Mouse (Mus musculus): ENCODE results near the gene Ssb. TPM values are rescaled to one million over a fixed set of nuclear protein-coding genes. Genes with fewer than 3 reads are reported as not detected.

The Ssb gene
- 251 and 296 TPM in 2 replicates for polyA plus RNA-seq (2014; fragmentation: Nextera tagmentation; extraction: Ambion mirVana)

GRCm38 (mm10) chr2:69861485-69862091 is at the start of gene Ssb:
TSS of gene Ssb (plus strand) at chr2:69861562.
- Histone ChIP-seq H3K36me3 (ENCODE audit: control insufficient read depth, insufficient read depth, low read length) (peaks cover 9% of the 10 kb centered on the region), H3K27me3 (ENCODE audit: control insufficient read depth, insufficient read depth, low read length) (no peaks in the 10 kb centered on the region), H3K9me3 (ENCODE audit: control insufficient read depth, low read length) (no peaks in the 10 kb centered on the region), H3K9ac (replicated peaks; ENCODE audit: low read length) (peak within 1 kb of the TSS; percentile 99), H3K27ac (replicated peaks; ENCODE audit: low read depth, low read length) (peak within 1 kb of the TSS; percentile 88), H3K4me1 (ENCODE audit: control insufficient read depth, insufficient read depth, low read length) (peaks cover 17% of the 10 kb centered on the region; the same call in 1 of the 2 replicates), H3K4me2 (ENCODE audit: low read length) (peak within 1 kb of the TSS; percentile 92), H3K4me3 (replicated peaks; ENCODE audit: low read depth, low read length) (peak within 1 kb of the TSS; percentile 100)
- DNase-seq (peak; percentile 97), ATAC-seq (ENCODE audit: low FRiP score, low TSS enrichment) (peak; percentile 98)
- under 1% methylated on average over 66 of the region's 66 CpGs for WGBS

GRCm38 (mm10) chr2:69816575-69816974 is 44.8 kb upstream of the Ssb start:
- Histone ChIP-seq H3K9ac (replicated peaks; ENCODE audit: low read length) (no peak overlapping the region), H3K27ac (replicated peaks; ENCODE audit: low read depth, low read length) (no peak overlapping the region), H3K27me3 (ENCODE audit: control insufficient read depth, insufficient read depth, low read length) (no peaks in the 10 kb centered on the region), H3K4me2 (ENCODE audit: low read length) (no peak overlapping the region), H3K4me3 (replicated peaks; ENCODE audit: low read depth, low read length) (no peak overlapping the region), H3K36me3 (ENCODE audit: control insufficient read depth, insufficient read depth, low read length) (no peaks in the 10 kb centered on the region), H3K4me1 (ENCODE audit: control insufficient read depth, insufficient read depth, low read length) (peaks cover 2% of the 10 kb centered on the region), H3K9me3 (ENCODE audit: control insufficient read depth, low read length) (no peaks in the 10 kb centered on the region)
- no peak for ATAC-seq (ENCODE audit: low FRiP score, low TSS enrichment)
- 90% methylated on average over 5 of the region's 5 CpGs for WGBS
- no peak for DNase-seq

GRCm38 (mm10) chr2:69818350-69819085 is 42.8 kb upstream of the Ssb start:
- no peak for ATAC-seq (ENCODE audit: low FRiP score, low TSS enrichment)
- no peak overlapping the region for H3K9ac ChIP-seq (replicated peaks; ENCODE audit: low read length)
- H3K27me3 ChIP-seq (ENCODE audit: control insufficient read depth, insufficient read depth, low read length) = no peaks in the 10 kb centered on the region
- no peak overlapping the region for H3K4me3 ChIP-seq (replicated peaks; ENCODE audit: low read depth, low read length)
- peaks cover 9% of the 10 kb centered on the region for H3K4me1 ChIP-seq (ENCODE audit: control insufficient read depth, insufficient read depth, low read length)
- H3K4me2 ChIP-seq (ENCODE audit: low read length) = no peak overlapping the region
- WGBS = 92% methylated on average over 9 of the region's 9 CpGs
- no peak overlapping the region for H3K27ac ChIP-seq (replicated peaks; ENCODE audit: low read depth, low read length)
- H3K36me3 ChIP-seq (ENCODE audit: control insufficient read depth, insufficient read depth, low read length) = no peaks in the 10 kb centered on the region
- no peak for DNase-seq
- no peaks in the 10 kb centered on the region for H3K9me3 ChIP-seq (ENCODE audit: control insufficient read depth, low read length)

GRCm38 (mm10) chr2:69820201-69820600 is 41.2 kb upstream of the Ssb start:
- WGBS = 79% methylated on average over 1 of the region's 1 CpGs
- no peaks in the 10 kb centered on the region for H3K9me3 ChIP-seq (ENCODE audit: control insufficient read depth, low read length)
- no peak overlapping the region for H3K4me3 ChIP-seq (replicated peaks; ENCODE audit: low read depth, low read length)
- no peak for DNase-seq
- no peak overlapping the region for H3K9ac ChIP-seq (replicated peaks; ENCODE audit: low read length)
- no peaks in the 10 kb centered on the region for H3K27me3 ChIP-seq (ENCODE audit: control insufficient read depth, insufficient read depth, low read length)
- 0 out of 2 replicates have a peak, but pooled peaks cover 4% of the 10 kb centered on the region for H3K36me3 ChIP-seq (ENCODE audit: control insufficient read depth, insufficient read depth, low read length)
- ATAC-seq (ENCODE audit: low FRiP score, low TSS enrichment) = no peak
- peaks cover 21% of the 10 kb centered on the region for H3K4me1 ChIP-seq (ENCODE audit: control insufficient read depth, insufficient read depth, low read length)
- H3K27ac ChIP-seq (replicated peaks; ENCODE audit: low read depth, low read length) = no peak overlapping the region
- no peak overlapping the region for H3K4me2 ChIP-seq (ENCODE audit: low read length)

- Histone ChIP-seq H3K9me3 (ENCODE audit: control insufficient read depth, low read length) (no peaks in the 10 kb centered on the region), H3K4me1 (ENCODE audit: control insufficient read depth, insufficient read depth, low read length) (peaks cover 28% of the 10 kb centered on the region), H3K9ac (replicated peaks; ENCODE audit: low read length) (peak within 1 kb of the TSS; percentile 98), H3K36me3 (ENCODE audit: control insufficient read depth, insufficient read depth, low read length) (0 out of 2 replicates have a peak, but pooled peaks cover 4% of the 10 kb centered on the region), H3K4me2 (ENCODE audit: low read length) (peak within 1 kb of the TSS; percentile 75), H3K4me3 (replicated peaks; ENCODE audit: low read depth, low read length) (peak within 1 kb of the TSS; percentile 82), H3K27me3 (ENCODE audit: control insufficient read depth, insufficient read depth, low read length) (no peaks in the 10 kb centered on the region), H3K27ac (replicated peaks; ENCODE audit: low read depth, low read length) (peak within 1 kb of the TSS; percentile 96)
- DNase-seq = no peak
- WGBS = 29% methylated on average over 8 of the region's 8 CpGs
- ATAC-seq (ENCODE audit: low FRiP score, low TSS enrichment) = no peak
Measured at GRCm38 (mm10) chr2:69821711-69822110, 39.7 kb upstream of the Ssb start, which contains the start of gene Klhl23. TSS of gene Klhl23 (plus strand) at chr2:69821944.

GRCm38 (mm10) chr2:69822361-69823128 is 38.8 kb upstream of the Ssb start:
- peak overlapping the region; percentile 75 for H3K4me2 ChIP-seq (ENCODE audit: low read length)
- H3K36me3 ChIP-seq (ENCODE audit: control insufficient read depth, insufficient read depth, low read length) = 0 out of 2 replicates have a peak, but pooled peaks cover 4% of the 10 kb centered on the region
- H3K27me3 ChIP-seq (ENCODE audit: control insufficient read depth, insufficient read depth, low read length) = no peaks in the 10 kb centered on the region
- no peaks in the 10 kb centered on the region for H3K9me3 ChIP-seq (ENCODE audit: control insufficient read depth, low read length)
- H3K4me1 ChIP-seq (ENCODE audit: control insufficient read depth, insufficient read depth, low read length) = peaks cover 28% of the 10 kb centered on the region
- peak overlapping the region; percentile 98 for H3K9ac ChIP-seq (replicated peaks; ENCODE audit: low read length)
- peak overlapping the region; percentile 96 for H3K27ac ChIP-seq (replicated peaks; ENCODE audit: low read depth, low read length)
- under 1% methylated on average over 67 of the region's 80 CpGs for WGBS
- ATAC-seq (ENCODE audit: low FRiP score, low TSS enrichment) = peak; percentile 87
- H3K4me3 ChIP-seq (replicated peaks; ENCODE audit: low read depth, low read length) = peak overlapping the region; percentile 82
- DNase-seq = peak; percentile 79

GRCm38 (mm10) chr2:69823129-69823677 is 38.2 kb upstream of the Ssb start:
- Histone ChIP-seq H3K9me3 (ENCODE audit: control insufficient read depth, low read length) (no peaks in the 10 kb centered on the region), H3K4me1 (ENCODE audit: control insufficient read depth, insufficient read depth, low read length) (peaks cover 31% of the 10 kb centered on the region), H3K9ac (replicated peaks; ENCODE audit: low read length) (peak overlapping the region; percentile 98), H3K36me3 (ENCODE audit: control insufficient read depth, insufficient read depth, low read length) (peaks cover 5% of the 10 kb centered on the region; the same call in 1 of the 2 replicates), H3K4me3 (replicated peaks; ENCODE audit: low read depth, low read length) (peak overlapping the region; percentile 82), H3K4me2 (ENCODE audit: low read length) (peak overlapping the region; percentile 75), H3K27me3 (ENCODE audit: control insufficient read depth, insufficient read depth, low read length) (no peaks in the 10 kb centered on the region), H3K27ac (replicated peaks; ENCODE audit: low read depth, low read length) (peak overlapping the region; percentile 96)
- ATAC-seq (ENCODE audit: low FRiP score, low TSS enrichment) (peak; percentile 80), DNase-seq (peak; percentile 84)
- WGBS = 2% methylated on average over 45 of the region's 45 CpGs

GRCm38 (mm10) chr2:69825898-69826297 is 35.5 kb upstream of the Ssb start:
- H3K27ac ChIP-seq (replicated peaks; ENCODE audit: low read depth, low read length) = 0 out of 2 replicates have a peak overlapping the region, but pooled peaks have one; percentile 32
- ATAC-seq (ENCODE audit: low FRiP score, low TSS enrichment) = no peak
- H3K9ac ChIP-seq (replicated peaks; ENCODE audit: low read length) = no peak overlapping the region
- H3K27me3 ChIP-seq (ENCODE audit: control insufficient read depth, insufficient read depth, low read length) = no peaks in the 10 kb centered on the region
- 72% methylated on average over 10 of the region's 10 CpGs for WGBS
- H3K36me3 ChIP-seq (ENCODE audit: control insufficient read depth, insufficient read depth, low read length) = peaks cover 25% of the 10 kb centered on the region
- DNase-seq = peak; percentile 13
- H3K4me1 ChIP-seq (ENCODE audit: control insufficient read depth, insufficient read depth, low read length) = peaks cover 34% of the 10 kb centered on the region
- H3K4me3 ChIP-seq (replicated peaks; ENCODE audit: low read depth, low read length) = no peak overlapping the region
- peak overlapping the region; percentile 19 for H3K4me2 ChIP-seq (ENCODE audit: low read length)
- H3K9me3 ChIP-seq (ENCODE audit: control insufficient read depth, low read length) = no peaks in the 10 kb centered on the region
